Mouse (Mus musculus): ENCODE measurements around the gene Chmp1a. TPM values are rescaled to one million over a fixed set of nuclear protein-coding genes. Genes with fewer than 3 reads are reported as not detected.
"Not testable (repeated sequence)": the region's sequence is repeated elsewhere in the genome, so short reads cannot be mapped to it uniquely, and the experiment has no call there.

Gene Chmp1a
- polyA plus RNA-seq, 1 experiment: 88.7 TPM

DNA sequence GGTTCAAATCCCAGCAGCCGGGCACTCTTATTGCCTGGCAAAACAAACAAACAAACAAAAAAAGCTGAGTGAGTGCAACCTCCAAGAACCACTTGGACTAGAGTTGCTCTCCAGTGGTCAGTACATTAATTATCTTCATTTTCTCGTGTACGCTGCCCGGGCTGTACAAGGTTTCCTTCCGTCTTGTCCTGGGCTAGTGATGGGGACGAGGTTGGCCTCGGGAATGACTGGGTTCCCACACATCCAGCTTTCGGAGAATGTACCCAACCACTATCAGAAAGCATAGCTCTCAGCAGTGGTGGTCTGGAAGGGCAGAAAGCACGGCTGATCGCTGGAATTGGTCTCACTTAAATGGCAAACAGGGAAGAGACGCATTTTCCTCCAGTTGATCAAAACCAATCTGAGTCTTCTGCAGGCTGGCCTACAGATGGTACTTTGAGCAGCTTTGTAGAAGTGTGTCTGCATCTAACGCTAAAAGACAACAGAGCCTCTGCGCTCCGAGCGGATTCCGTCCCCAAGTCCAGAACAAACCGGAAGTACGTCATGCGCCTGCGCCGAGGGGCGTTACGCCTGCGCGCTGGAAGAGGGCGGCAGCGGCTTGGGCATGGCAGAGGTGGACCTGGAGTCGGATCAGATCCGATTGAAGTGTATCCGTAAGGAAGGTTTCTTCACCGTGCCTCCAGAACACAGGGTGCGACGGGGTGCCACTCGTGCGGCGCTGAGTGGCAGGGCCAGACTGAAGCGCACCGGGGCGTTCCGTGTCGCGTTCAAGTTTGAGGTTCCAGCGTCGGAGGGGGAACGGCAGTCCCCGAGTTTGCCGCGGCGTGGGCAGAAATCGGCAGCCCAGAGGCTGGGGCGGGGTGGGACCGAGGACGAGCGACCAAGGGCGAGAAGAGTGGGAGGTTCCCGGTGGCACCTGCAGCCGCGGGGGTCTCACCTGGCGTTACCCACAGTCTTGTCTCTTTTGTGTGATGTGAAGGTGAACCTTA is 12.0 kb upstream of the Chmp1a start, which contains the start of gene Cdk10:
TSS of gene Cdk10 (plus strand) at position 565 of the 989 bp plus-strand sequence.
- Histone ChIP-seq H3K27ac (ENCODE audit: control insufficient read depth, insufficient read depth, low read depth, low read length, poor library complexity) (peak within 1 kb of the TSS; percentile 44), H3K4me3 (replicated peaks; ENCODE audit: control insufficient read depth, low read depth, low read length) (peak within 1 kb of the TSS; percentile 88), H3K4me1 (ENCODE audit: control insufficient read depth, insufficient read depth, low read length) (peaks cover 2% of the 10 kb centered on the region; the same call in 1 of the 2 replicates)
- WGBS: 2% methylated on average over 59 of the region's 59 CpGs
- TF ChIP-seq CTCF (IDR thresholded peaks at IDR 0.05; ENCODE audit: control insufficient read depth, insufficient read depth, low read length): no peak
- TF ChIP-seq POLR2A (IDR thresholded peaks at IDR 0.05; ENCODE audit: borderline replicate concordance, control insufficient read depth, low read depth, low read length): peak; percentile 96

DNA sequence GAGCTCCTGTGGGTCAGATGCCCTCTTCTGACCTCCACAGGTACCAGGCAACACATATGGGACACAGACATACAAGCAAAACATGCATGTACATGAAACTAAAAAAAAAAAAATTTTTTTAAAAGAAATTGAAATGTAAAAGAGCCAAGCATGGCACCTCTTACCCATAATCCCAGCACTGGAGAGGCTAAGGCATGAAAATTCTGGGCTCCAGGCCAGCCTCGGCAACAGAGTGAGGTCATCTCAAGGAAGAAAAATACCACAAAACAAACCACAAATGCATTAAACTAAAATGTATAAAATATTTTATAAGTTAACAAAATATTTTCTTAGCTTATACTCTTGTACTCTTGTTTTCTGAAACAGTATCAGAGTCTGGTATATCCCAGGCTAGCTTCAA is 8.4 kb upstream of the Chmp1a start:
- H3K4me1 ChIP-seq (ENCODE audit: control insufficient read depth, insufficient read depth, low read length): peaks cover 2% of the 10 kb centered on the region; the same call in 1 of the 2 replicates
- no peak overlapping the region for H3K4me3 ChIP-seq (replicated peaks; ENCODE audit: control insufficient read depth, low read depth, low read length)
- no peak overlapping the region for H3K27ac ChIP-seq (ENCODE audit: control insufficient read depth, insufficient read depth, low read depth, low read length, poor library complexity)
- TF ChIP-seq CTCF (IDR thresholded peaks at IDR 0.05; ENCODE audit: control insufficient read depth, insufficient read depth, low read length): no peak
- no peak for TF ChIP-seq POLR2A (IDR thresholded peaks at IDR 0.05; ENCODE audit: borderline replicate concordance, control insufficient read depth, low read depth, low read length)
- 10% methylated on average over 1 of the region's 1 CpGs for WGBS

DNA sequence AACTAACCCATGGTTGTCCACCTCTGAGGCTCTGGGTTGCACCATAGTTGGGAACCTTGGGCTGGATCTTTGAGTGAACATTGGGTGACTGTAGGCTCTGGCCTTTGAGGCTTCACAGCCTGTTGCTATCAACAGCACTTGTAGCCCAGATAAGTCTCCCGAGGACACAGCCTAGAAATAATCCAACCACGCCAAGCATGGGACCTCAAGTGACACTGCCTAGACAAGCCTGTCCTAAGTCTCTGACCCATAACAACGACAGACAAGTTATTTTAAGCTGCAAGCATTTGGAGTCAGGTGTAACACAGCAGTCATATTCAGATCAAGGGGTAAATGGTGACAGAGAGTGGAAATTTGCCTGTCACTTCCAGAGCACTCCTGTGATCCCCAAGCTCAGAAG is 2.9 kb upstream of the Chmp1a start:
- 59% methylated on average over 3 of the region's 3 CpGs for WGBS
- TF ChIP-seq CTCF (IDR thresholded peaks at IDR 0.05; ENCODE audit: control insufficient read depth, insufficient read depth, low read length) (no peak), POLR2A (IDR thresholded peaks at IDR 0.05; ENCODE audit: borderline replicate concordance, control insufficient read depth, low read depth, low read length) (no peak)
- Histone ChIP-seq H3K27ac (ENCODE audit: control insufficient read depth, insufficient read depth, low read depth, low read length, poor library complexity) (no peak overlapping the region), H3K4me1 (ENCODE audit: control insufficient read depth, insufficient read depth, low read length) (peaks cover 3% of the 10 kb centered on the region; the same call in 1 of the 2 replicates), H3K4me3 (replicated peaks; ENCODE audit: control insufficient read depth, low read depth, low read length) (no peak overlapping the region)

DNA sequence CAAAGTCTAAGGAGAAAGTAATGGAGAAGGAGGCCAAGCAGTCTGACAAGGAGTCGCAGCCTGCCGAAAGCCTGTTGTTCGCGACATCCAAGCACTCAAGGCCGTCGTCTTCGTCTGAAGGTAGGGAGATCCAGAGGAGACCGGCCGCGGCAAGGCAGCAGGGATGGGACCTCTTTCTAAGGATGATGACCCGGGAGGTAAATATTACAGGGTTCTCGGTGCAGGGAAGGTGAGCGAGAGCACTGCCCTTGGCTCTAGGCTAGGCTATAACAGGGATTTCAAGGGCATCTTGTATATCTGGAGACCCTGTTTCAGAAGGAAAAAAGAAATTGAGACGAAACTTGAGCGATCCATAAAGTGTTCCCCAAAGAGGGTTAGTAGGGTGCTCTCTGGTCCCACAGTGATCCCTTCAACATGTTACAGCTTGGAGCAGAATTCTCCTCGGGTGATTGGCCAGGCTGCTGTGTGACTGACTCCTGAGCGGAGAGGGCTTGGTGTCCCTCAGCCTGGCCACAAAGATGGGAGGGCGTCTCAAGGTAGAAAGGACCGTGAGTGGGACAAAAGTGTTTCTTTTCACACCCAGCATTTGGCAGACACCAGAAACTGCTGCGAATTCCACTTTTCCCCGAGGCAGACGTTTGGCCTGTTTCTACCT is 682 bp upstream of the Chmp1a start:
- no peak overlapping the region for H3K27ac ChIP-seq (ENCODE audit: control insufficient read depth, insufficient read depth, low read depth, low read length, poor library complexity)

DNA sequence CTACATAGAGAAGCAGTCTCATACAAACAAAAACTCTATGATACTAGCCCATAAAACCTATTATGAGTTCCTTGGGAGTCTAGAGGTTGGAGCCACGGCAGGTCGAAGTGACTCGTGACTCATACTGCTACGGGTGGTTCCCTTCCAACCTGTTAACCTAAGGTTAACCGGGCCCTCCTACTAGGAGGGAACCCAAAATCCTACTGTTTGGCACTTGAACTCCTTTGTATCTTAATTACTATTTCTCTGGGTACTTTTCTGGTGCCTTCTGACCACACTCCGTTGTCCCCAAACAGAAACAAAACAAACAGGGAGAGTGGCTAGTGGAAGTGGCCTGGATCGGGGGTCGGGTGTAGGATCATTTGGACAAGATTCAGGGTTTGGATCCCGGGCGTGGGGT is 687 bp downstream of the Chmp1a start:
- Histone ChIP-seq H3K4me1 (ENCODE audit: control insufficient read depth, insufficient read depth, low read length) (peaks cover 3% of the 10 kb centered on the region; the same call in 1 of the 2 replicates), H3K4me3 (replicated peaks; ENCODE audit: control insufficient read depth, low read depth, low read length) (peak overlapping the region; percentile 92), H3K27ac (ENCODE audit: control insufficient read depth, insufficient read depth, low read depth, low read length, poor library complexity) (no peak overlapping the region)
- TF ChIP-seq CTCF (IDR thresholded peaks at IDR 0.05; ENCODE audit: control insufficient read depth, insufficient read depth, low read length) (no peak), POLR2A (IDR thresholded peaks at IDR 0.05; ENCODE audit: borderline replicate concordance, control insufficient read depth, low read depth, low read length) (no peak)
- WGBS: 11% methylated on average over 10 of the region's 10 CpGs

More for the DNA sequence above, 682 bp upstream of the Chmp1a start:
- no peak for TF ChIP-seq POLR2A (IDR thresholded peaks at IDR 0.05; ENCODE audit: borderline replicate concordance, control insufficient read depth, low read depth, low read length)
- TF ChIP-seq CTCF (IDR thresholded peaks at IDR 0.05; ENCODE audit: control insufficient read depth, insufficient read depth, low read length): no peak
- WGBS: 28% methylated on average over 22 of the region's 22 CpGs
- Histone ChIP-seq H3K4me1 (ENCODE audit: control insufficient read depth, insufficient read depth, low read length) (peaks cover 3% of the 10 kb centered on the region; the same call in 1 of the 2 replicates), H3K4me3 (replicated peaks; ENCODE audit: control insufficient read depth, low read depth, low read length) (peak overlapping the region; percentile 92)

DNA sequence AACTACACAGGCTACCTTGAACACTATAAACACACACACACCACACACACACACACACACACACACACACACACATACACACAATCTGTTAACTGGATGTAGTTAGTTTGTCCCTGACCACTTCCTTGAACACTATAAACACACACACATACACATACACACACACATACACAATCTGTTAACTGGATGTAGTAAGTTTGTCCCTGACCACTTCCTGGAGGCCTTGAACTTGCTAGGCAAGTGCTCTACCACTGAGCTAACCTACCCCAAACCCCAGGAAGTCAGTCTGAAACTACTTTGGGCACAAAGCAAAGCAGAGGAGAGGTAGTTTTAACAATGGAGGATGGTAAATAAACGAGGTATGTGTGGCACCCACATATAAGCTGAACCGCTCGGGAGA is 9.0 kb downstream of the Chmp1a start:
- TF ChIP-seq CTCF (IDR thresholded peaks at IDR 0.05; ENCODE audit: control insufficient read depth, insufficient read depth, low read length) (no peak), POLR2A (IDR thresholded peaks at IDR 0.05; ENCODE audit: borderline replicate concordance, control insufficient read depth, low read depth, low read length) (no peak)
- H3K4me3 ChIP-seq (replicated peaks; ENCODE audit: control insufficient read depth, low read depth, low read length): no peak overlapping the region
- 78% methylated on average over 3 of the region's 3 CpGs for WGBS
- H3K4me1 ChIP-seq (ENCODE audit: control insufficient read depth, insufficient read depth, low read length): no peaks in the 10 kb centered on the region
- no peak overlapping the region for H3K27ac ChIP-seq (ENCODE audit: control insufficient read depth, insufficient read depth, low read depth, low read length, poor library complexity)

DNA sequence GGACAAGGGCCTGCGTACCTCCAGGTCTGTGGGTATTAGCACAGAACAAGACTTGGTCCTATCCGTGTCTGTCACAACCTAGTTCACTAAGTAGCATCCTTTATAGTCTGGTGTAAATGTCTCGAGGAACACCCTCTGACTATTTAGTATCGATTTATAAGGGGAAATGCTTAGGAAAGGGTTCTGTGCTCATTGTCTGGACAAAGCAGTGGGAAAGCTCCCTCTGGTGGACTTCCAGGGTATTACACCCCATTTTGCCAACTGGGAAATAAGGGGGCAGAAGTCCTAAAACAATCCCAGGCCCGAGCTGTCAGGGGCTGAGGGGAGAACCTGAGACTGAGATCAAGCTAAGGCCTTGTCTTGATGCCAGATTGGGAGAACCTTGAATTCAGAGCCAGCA is 10.3 kb downstream of the Chmp1a start:
- H3K4me1 ChIP-seq (ENCODE audit: control insufficient read depth, insufficient read depth, low read length): no peaks in the 10 kb centered on the region
- H3K27ac ChIP-seq (ENCODE audit: control insufficient read depth, insufficient read depth, low read depth, low read length, poor library complexity): no peak overlapping the region
- no peak overlapping the region for H3K4me3 ChIP-seq (replicated peaks; ENCODE audit: control insufficient read depth, low read depth, low read length)
- TF ChIP-seq POLR2A (IDR thresholded peaks at IDR 0.05; ENCODE audit: borderline replicate concordance, control insufficient read depth, low read depth, low read length) (no peak), CTCF (IDR thresholded peaks at IDR 0.05; ENCODE audit: control insufficient read depth, insufficient read depth, low read length) (peak; percentile 55; the same call in 1 of the 2 replicates)
- 21% methylated on average over 5 of the region's 5 CpGs for WGBS

DNA sequence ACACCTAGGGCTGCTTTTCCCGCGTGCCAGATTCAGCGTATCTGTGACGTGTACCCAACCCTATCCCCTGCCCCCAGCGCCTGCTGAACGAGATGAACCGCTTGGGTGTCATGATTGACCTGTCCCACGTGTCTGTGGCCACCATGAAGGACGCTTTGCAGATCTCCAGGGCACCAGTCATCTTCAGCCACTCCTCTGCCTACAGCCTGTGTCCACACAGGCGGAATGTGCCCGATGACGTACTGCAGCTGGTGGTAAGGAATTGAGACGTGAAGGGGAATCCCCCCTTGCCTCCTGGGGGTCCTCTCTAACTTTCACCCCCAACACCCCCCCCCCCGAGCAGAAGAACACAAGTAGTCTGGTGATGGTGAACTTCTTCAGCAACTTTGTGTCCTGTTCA is 12.7 kb downstream of the Chmp1a start:
- WGBS: 65% methylated on average over 14 of the region's 14 CpGs
- TF ChIP-seq POLR2A (IDR thresholded peaks at IDR 0.05; ENCODE audit: borderline replicate concordance, control insufficient read depth, low read depth, low read length) (no peak), CTCF (IDR thresholded peaks at IDR 0.05; ENCODE audit: control insufficient read depth, insufficient read depth, low read length) (no peak)
- H3K4me3 ChIP-seq (replicated peaks; ENCODE audit: control insufficient read depth, low read depth, low read length): no peak overlapping the region

DNA sequence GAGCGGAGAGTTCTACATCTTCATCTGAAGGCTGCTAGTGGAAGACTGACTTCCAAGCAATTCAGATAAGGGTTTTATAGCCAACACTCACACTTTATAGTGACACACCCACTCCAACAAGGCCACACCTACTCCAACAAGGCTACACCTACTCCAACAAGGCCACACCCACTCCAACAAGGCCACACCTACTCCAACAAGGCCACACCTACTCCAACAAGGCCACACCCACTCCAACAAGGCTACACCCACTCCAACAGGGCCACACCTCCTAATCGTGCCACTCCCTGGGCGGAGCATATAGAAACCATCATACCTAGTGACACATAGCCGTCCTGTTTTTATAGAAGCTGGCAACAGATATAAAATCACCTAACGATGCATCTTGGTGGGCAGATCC is 15.5 kb downstream of the Chmp1a start:
- H3K4me1 ChIP-seq (ENCODE audit: control insufficient read depth, insufficient read depth, low read length); H3K4me3 ChIP-seq (replicated peaks; ENCODE audit: control insufficient read depth, low read depth, low read length); H3K27ac ChIP-seq (ENCODE audit: control insufficient read depth, insufficient read depth, low read depth, low read length, poor library complexity): not testable (repeated sequence)
- 60% methylated on average over 5 of the region's 5 CpGs for WGBS

More for the DNA sequence above, 12.7 kb downstream of the Chmp1a start:
- H3K4me1 ChIP-seq (ENCODE audit: control insufficient read depth, insufficient read depth, low read length): no peaks in the 10 kb centered on the region
- no peak overlapping the region for H3K27ac ChIP-seq (ENCODE audit: control insufficient read depth, insufficient read depth, low read depth, low read length, poor library complexity)
